Mouse (Mus musculus) forebrain, embryonic 10.5 days (tissue): ENCODE measurements around the gene Csdc2. TPM values are rescaled to one million over a fixed set of nuclear protein-coding genes. Genes with fewer than 3 reads are reported as not detected.
A peak's percentile ranks its signal among the peaks of the same experiment; 100 is the strongest.

ENCODE experiments used
- DNase-seq: peaks from one replicate; pipeline ENCODE4 v3.0.0-alpha.2; 2017; ENCODE audit warnings: low spot score; ENCODE audit errors: extremely low spot score
- H3K27ac ChIP-seq: fragments of 300-500 bp; sonication (generic); 2 replicates; pipeline ENCODE4 v1.5.1; 2016; ENCODE audit warnings: mild to moderate bottlenecking
- H3K27me3 ChIP-seq: fragments of 300-500 bp; sonication (generic); 2 replicates; pipeline ENCODE4 v1.6.1; 2016; ENCODE audit warnings: mild to moderate bottlenecking; ENCODE audit not compliant: poor library complexity, severe bottlenecking
- H3K36me3 ChIP-seq: fragments of 300-500 bp; sonication (generic); replicated peaks from 2 replicates; pipeline ENCODE4 v1.6.1; 2016; ENCODE audit warnings: mild to moderate bottlenecking, moderate library complexity
- H3K4me1 ChIP-seq: fragments of 300-500 bp; sonication (generic); 2 replicates; pipeline ENCODE4 v1.6.1; 2016
- H3K4me3 ChIP-seq: fragments of 300-500 bp; sonication (generic); 2 replicates; pipeline ENCODE4 v1.5.1; 2016; ENCODE audit warnings: mild to moderate bottlenecking, moderate library complexity
- H3K9me3 ChIP-seq: fragments of 300-500 bp; sonication (generic); 2 replicates; pipeline ENCODE4 v1.6.1; 2016; ENCODE audit warnings: mild to moderate bottlenecking, moderate library complexity
- WGBS: fragments of 180-500 bp; shearing (Covaris S2); methylation state at CpG from one replicate; pipeline ENCODE4 v1.1.7; 2016; 5-methylcytosine and 5-hydroxymethylcytosine counted together
- polyA plus RNA-seq: library from polyadenylated mRNA; unstranded; fragments of >200 nt; fragmentation: Nextera tagmentation; extraction: Ambion mirVana; gene quantifications from 2 replicates; pipeline ENCODE4 v1.2.1, GENCODE M21; 2016

The Csdc2 gene
- polyA plus RNA-seq, 1 experiment from 2014 or later, result 10.7 TPM

DNA sequence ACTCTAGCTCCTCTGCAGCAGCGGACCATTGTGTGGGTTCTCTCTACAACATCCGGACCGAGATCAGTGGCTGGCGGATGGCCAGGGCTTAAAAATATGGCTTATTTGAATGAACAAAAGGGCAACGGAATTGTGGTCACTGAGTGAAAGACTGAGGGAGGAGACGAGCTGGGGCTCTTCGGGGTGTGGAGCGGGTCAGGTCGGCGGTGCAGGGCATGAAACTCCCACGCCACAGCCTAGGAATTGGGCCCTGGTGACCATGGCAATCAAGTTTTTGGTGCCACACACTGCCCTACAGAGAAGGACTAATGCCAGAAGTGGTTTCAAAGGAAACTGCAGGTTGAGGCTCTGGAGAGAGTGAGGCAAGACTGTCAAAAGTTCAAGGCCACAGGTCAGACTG is 8.3 kb upstream of the Csdc2 start:
- H3K36me3 ChIP-seq, result peaks cover 12% of the 10 kb centered on the region
- no peak for DNase-seq
- no peak overlapping the region for H3K4me3 ChIP-seq
- H3K27me3 ChIP-seq, result no peaks in the 10 kb centered on the region
- H3K4me1 ChIP-seq, result peaks cover 48% of the 10 kb centered on the region
- no peaks in the 10 kb centered on the region for H3K9me3 ChIP-seq
- 75% methylated on average over 11 of the region's 11 CpGs for WGBS
- no peak overlapping the region; the same call in 1 of the 2 replicates for H3K27ac ChIP-seq

DNA sequence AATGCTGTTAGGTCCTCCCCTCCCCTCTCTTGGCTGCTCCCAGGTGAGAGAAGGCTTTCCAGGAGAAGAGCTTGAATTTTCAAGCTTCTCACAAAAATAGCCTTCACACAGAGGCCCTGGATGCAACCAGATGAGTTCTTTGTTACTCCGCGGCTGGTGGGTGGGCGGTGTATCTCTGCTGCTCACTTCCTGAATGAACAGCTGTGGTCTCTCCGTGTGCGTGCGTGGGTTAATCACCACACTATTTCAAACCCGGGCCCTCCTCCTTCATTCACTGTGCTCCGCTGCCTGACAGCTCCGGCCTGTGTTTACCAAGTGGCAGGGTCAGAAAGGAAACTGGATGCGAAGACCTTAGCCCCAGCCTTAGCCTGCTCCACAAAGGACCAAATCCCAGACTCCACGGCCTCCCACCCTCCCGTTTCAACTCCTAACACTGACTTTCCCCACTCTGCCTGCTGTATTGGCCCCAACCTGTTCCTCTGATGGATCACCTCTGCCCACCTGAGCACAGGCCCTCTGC is 3.5 kb upstream of the Csdc2 start:
- Histone ChIP-seq H3K4me1 (peaks cover 34% of the 10 kb centered on the region), H3K9me3 (no peaks in the 10 kb centered on the region), H3K4me3 (no peak overlapping the region), H3K36me3 (no peaks in the 10 kb centered on the region), H3K27me3 (peaks cover 21% of the 10 kb centered on the region), H3K27ac (peak overlapping the region; percentile 25; the same call in 1 of the 2 replicates)
- no peak for DNase-seq
- 52% methylated on average over 12 of the region's 12 CpGs for WGBS

DNA sequence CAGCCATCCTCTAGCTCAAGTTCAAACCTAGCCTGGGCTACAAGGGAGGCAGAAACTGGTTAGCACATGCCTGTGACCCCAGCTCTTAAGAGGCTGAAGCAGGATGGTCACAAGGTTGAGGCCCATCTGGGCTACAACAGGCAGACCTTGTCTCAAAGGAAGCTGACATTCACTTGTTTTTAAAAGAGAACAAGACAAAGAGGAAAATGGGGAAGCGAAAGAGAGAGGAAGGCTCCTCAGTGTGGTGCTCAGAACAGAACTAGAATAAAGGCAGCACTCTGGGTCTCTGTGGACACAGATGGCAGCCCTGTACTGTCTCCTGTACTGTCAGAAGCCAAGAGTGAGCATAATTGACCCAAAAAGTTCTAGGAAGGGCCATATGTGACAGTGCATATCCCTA is 2.6 kb upstream of the Csdc2 start:
- no peaks in the 10 kb centered on the region for H3K36me3 ChIP-seq
- peaks cover 38% of the 10 kb centered on the region for H3K4me1 ChIP-seq
- 78% methylated on average over 1 of the region's 1 CpGs for WGBS
- peaks cover 24% of the 10 kb centered on the region for H3K27me3 ChIP-seq
- no peaks in the 10 kb centered on the region for H3K9me3 ChIP-seq
- no peak overlapping the region for H3K4me3 ChIP-seq
- DNase-seq, result no peak
- H3K27ac ChIP-seq, result no peak overlapping the region

DNA sequence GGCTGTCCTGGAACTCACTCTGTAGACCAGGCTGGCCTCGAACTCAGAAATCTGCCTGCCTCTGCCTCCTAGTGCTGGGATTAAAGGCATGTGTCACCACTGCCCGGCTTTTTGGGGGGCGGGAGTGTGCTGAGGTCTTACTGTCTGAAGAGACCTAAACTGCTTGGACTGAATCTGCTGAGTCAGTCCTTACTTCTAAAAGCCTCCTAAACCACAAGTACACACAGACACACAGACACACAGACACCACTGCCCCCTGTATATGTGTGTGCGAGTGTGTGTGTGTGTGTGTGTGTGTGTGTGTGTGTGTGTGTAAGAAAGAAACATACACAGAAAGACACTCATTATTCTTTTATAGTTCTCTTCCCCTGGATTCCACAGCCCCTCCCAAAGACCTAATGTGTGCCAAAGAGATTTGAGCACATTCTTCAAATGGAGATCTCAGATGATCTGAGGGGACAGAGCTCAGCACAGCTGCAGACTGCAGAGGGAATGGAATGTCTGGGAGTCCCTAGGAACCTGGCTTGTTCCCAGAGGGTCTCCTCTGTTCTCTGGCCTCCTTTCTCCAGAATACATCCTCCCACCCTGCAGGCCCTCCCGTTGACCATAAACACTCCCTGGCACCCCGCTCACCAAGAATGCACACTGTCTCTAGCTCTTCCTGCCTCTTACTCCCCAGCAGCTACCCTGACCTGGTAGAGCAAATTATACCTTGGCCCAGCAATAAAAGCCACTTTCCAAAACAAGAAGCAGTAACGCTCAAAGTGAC is 506 bp upstream of the Csdc2 start:
- Histone ChIP-seq H3K4me3 (peak overlapping the region; percentile 57), H3K9me3 (no peaks in the 10 kb centered on the region), H3K27ac (peak overlapping the region; percentile 76), H3K27me3 (peaks cover 24% of the 10 kb centered on the region), H3K36me3 (no peaks in the 10 kb centered on the region), H3K4me1 (peaks cover 38% of the 10 kb centered on the region)
- 58% methylated on average over 7 of the region's 7 CpGs for WGBS
- no peak for DNase-seq

DNA sequence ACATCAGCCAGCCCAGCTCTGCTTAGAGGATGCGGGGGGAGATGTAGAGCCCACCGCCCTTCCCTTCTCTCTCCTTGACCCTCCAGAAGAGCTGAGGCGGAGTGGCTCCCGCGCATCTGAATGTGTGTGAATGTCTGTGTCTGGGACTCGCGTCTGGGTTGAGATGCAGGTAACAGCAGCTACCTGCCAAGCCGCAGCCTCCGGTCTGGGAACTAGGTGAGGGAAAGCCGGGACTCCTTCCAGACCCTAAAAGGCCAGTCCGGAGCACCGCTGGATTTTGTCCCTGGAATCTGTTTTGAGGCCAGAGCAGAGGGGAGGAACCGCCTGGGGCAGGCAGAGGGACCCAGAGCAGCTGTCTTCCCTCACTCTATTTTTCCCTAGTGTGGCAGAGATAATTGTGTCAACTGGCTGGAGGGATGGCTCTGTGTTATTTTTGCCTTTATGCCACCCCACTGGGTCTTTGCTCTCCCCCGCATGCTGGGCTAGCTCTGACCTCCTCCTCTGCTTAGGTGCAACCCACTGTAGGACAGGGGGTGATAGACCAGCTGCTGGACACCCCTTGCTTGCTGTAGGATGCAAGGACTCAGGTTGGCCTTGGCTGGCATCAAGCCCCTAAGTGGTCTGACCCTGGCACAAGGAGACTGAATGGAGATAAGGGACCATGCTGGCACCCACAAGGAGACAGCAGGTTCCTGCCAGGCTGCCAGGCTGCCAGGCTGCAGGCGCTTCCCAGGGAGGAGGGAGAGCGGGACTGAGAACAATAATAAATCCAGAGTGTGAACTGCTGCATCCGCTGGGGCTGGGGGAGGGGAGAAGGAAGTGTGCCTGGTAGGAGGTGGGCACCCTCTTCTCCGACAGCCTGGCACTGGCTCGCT is 776 bp downstream of the Csdc2 start:
- peak overlapping the region; percentile 76 for H3K27ac ChIP-seq
- H3K36me3 ChIP-seq, result no peaks in the 10 kb centered on the region
- peaks cover 42% of the 10 kb centered on the region for H3K4me1 ChIP-seq
- 9% methylated on average over 19 of the region's 19 CpGs for WGBS
- no peaks in the 10 kb centered on the region for H3K9me3 ChIP-seq
- H3K27me3 ChIP-seq, result peaks cover 24% of the 10 kb centered on the region
- H3K4me3 ChIP-seq, result peak overlapping the region; percentile 57
- DNase-seq, result no peak

DNA sequence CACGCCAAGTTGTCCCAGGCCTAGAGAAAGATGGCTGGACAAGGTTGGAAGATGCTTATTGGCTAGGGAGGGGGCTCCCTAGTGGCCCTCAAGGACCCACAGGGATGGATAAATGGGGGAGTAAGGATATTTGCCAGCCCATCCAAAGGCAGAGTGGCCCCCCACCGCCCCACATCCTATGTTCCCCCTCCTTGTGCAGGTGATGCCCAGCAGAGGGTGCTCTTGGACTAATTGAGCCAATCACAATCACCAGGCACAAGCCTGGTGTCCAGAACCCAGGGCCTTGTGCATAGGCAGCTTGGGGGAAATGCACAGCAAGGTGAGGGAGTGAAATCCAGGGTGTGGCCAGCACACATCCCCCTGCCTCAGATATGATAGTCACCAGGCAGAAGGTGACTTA is 1.7 kb downstream of the Csdc2 start:
- no peaks in the 10 kb centered on the region for H3K36me3 ChIP-seq
- peaks cover 24% of the 10 kb centered on the region for H3K27me3 ChIP-seq
- H3K4me3 ChIP-seq, result peak overlapping the region; percentile 57; the same call in 1 of the 2 replicates
- 22% methylated on average over 2 of the region's 2 CpGs for WGBS
- H3K4me1 ChIP-seq, result peaks cover 45% of the 10 kb centered on the region
- H3K27ac ChIP-seq, result peak overlapping the region; percentile 26
- no peaks in the 10 kb centered on the region for H3K9me3 ChIP-seq
- DNase-seq, result peak; percentile 56

DNA sequence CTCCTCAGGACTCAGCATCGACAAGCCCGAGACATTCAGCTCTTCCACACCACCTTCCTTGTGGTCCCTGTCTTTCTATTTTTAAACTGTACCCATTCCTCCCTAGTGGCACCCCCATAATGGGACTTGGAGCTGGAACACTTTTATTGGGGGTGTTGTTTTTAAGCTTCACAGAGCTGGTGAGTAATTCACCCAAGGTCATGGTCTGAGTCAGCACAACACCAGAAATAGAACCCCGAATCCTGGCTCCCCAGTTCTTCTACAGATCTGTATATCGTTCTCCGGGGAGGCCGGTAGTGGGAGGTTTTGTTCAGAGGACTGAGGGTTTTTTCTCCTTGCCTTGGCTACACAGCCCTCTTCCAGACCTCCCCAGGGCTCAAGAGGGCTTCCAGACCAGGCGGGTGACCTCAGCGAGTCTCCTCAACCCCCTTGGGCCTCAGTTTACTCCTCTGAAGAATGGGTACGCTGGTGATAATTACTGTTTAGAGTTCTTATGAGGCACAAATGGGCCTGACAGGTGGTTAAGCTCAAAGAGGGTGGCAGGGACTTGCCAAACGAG is 2.7 kb downstream of the Csdc2 start:
- H3K27me3 ChIP-seq, result peaks cover 24% of the 10 kb centered on the region
- H3K27ac ChIP-seq, result no peak overlapping the region
- 89% methylated on average over 10 of the region's 10 CpGs for WGBS
- no peak for DNase-seq
- no peaks in the 10 kb centered on the region for H3K36me3 ChIP-seq
- no peak overlapping the region for H3K4me3 ChIP-seq
- H3K9me3 ChIP-seq, result no peaks in the 10 kb centered on the region
- H3K4me1 ChIP-seq, result peaks cover 49% of the 10 kb centered on the region

DNA sequence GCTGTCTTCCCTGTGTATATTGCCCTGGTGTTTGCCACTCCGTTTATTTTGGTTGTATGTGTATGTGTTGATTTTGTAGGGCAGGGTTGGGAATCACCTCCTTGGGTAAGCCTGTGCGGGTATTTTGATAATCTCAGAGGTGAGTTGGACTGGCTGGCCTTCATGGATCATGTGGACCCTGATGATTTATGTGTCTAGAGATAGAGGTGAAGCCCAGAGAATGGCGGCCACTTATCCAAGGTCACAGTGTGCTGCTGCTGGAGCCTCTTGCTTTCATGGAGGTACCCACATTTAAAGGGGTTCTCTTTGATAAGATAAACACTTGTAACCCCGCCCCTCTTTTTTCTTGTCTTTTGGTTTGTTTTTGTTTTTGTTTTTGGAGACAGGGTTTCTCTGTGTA is 3.2 kb downstream of the Csdc2 start:
- no peaks in the 10 kb centered on the region for H3K36me3 ChIP-seq
- peaks cover 49% of the 10 kb centered on the region for H3K4me1 ChIP-seq
- peaks cover 24% of the 10 kb centered on the region for H3K27me3 ChIP-seq
- DNase-seq, result no peak
- no peak overlapping the region for H3K4me3 ChIP-seq
- H3K9me3 ChIP-seq, result no peaks in the 10 kb centered on the region
- H3K27ac ChIP-seq, result no peak overlapping the region
- 94% methylated on average over 4 of the region's 4 CpGs for WGBS

DNA sequence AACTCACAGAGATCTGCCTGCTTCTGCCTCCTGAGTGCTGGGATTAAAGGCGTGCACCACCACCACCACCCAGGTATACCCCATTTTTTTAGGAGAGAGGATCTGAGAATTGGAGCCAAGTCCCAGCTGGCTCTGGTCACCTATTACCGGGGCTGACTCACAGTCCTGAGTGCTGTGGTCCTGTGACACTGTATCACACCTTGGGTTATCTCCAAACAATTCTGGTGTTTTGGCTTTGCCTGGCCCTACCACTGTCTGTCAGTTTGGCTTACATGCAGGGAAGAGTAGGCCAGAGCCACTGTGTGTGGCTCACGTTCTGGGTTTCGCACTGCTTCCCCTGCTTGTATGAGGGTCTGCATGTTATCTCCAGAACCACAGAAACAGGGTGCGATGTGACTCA is 3.7 kb downstream of the Csdc2 start:
- peaks cover 24% of the 10 kb centered on the region for H3K27me3 ChIP-seq
- no peaks in the 10 kb centered on the region for H3K36me3 ChIP-seq
- no peak for DNase-seq
- peaks cover 49% of the 10 kb centered on the region for H3K4me1 ChIP-seq
- H3K4me3 ChIP-seq, result no peak overlapping the region
- no peaks in the 10 kb centered on the region for H3K9me3 ChIP-seq
- no peak overlapping the region for H3K27ac ChIP-seq
- WGBS, result 91% methylated on average over 5 of the region's 5 CpGs

DNA sequence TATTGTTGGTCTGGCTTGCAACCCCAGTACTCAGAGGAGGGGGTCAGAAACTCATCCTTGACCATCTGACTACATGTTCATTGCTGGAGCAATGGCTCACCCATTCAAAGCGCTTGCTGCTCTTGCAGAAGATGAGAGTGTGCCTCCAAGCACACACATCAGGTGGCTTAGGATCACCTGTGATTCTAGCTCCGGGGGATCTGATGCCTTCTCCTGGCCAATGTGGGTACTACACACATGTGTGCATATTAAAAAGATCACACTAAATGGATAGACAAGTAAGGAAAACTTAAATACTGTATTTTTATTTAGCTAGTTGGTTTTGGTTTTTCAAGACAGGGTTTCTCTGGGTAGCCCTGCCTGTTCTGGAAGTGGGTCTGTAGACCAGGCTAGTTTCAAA is 4.5 kb downstream of the Csdc2 start:
- WGBS, result 94% methylated on average over 2 of the region's 2 CpGs
- no peaks in the 10 kb centered on the region for H3K9me3 ChIP-seq
- H3K27ac ChIP-seq, result no peak overlapping the region
- H3K36me3 ChIP-seq, result no peaks in the 10 kb centered on the region
- peaks cover 47% of the 10 kb centered on the region for H3K4me1 ChIP-seq
- no peak overlapping the region for H3K4me3 ChIP-seq
- H3K27me3 ChIP-seq, result peaks cover 22% of the 10 kb centered on the region
- DNase-seq, result no peak

DNA sequence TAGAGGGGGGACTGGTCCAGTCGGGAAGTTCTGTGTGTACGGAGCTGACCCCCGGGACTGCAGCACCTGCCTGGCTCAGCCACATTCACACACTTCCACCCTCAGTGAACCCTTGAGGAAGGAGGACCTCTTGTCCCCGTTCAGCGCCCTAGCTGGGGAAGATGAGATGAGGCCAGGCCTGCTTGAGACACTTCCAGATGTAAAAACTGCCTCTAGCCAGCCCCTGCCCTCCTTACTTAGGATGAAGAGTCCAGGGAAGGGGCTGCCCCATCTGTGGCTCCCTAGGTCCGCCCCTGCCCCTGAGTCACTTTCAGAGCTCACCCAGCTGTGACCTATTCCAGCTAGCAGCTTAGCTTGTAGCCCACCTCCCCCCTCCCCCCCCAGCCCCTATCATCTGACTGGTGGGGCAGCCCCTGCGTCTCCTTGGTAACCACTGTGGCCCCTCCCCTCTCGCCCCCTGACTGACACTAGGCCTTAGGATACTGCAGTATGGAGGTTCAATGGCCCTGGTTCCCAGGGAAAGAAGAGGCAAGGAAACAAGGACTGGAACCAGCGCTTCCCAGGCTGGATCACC is 6.7 kb downstream of the Csdc2 start:
- peaks cover 25% of the 10 kb centered on the region for H3K4me1 ChIP-seq
- 0 out of 2 replicates have a peak, but pooled peaks cover under 1% of the 10 kb centered on the region for H3K27me3 ChIP-seq
- peak overlapping the region; percentile 83 for H3K27ac ChIP-seq
- H3K36me3 ChIP-seq, result peaks cover 2% of the 10 kb centered on the region; the same call in 1 of the 2 replicates
- peak; percentile 78 for DNase-seq
- no peaks in the 10 kb centered on the region; the same call in 1 of the 2 replicates for H3K9me3 ChIP-seq
- 3% methylated on average over 9 of the region's 9 CpGs for WGBS
- peak overlapping the region; percentile 31 for H3K4me3 ChIP-seq

DNA sequence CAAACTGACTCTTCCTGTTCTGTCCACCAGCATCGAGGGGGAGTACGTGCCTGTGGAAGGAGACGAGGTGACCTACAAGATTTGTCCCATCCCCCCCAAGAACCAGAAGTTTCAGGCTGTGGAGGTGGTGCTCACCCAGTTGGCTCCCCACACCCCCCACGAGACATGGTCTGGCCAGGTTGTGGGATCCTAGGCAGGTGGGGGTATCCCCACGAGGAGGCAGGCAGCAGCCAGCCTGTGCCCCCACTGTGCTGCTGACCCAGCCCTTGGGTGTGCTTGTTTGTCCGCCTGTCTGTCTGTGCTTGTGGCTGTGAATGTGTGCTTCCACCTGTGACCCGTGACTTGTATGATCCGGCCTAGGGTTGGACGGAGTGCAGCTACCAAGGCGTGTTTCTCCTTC is 12.5 kb downstream of the Csdc2 start:
- no peak for DNase-seq
- WGBS, result 85% methylated on average over 10 of the region's 10 CpGs
- H3K4me3 ChIP-seq, result no peak overlapping the region
- no peaks in the 10 kb centered on the region; the same call in 1 of the 2 replicates for H3K9me3 ChIP-seq
- no peak overlapping the region for H3K27ac ChIP-seq
- H3K36me3 ChIP-seq, result peaks cover 22% of the 10 kb centered on the region
- H3K4me1 ChIP-seq, result 0 out of 2 replicates have a peak, but pooled peaks cover 6% of the 10 kb centered on the region
- no peaks in the 10 kb centered on the region for H3K27me3 ChIP-seq
